ENCODE assay signal across 18 mouse cellular contexts in genomic region chr9:44868336-44869094, GRCm38 (mm10). TPM values are rescaled to one million over a fixed set of nuclear protein-coding genes. Genes with fewer than 3 reads are reported as not detected.
A peak's percentile ranks its signal among the peaks of the same experiment; 100 is the strongest.
DNase-seq lines count a peak whose midpoint lies in the region; ATAC-seq and TF ChIP-seq lines count a peak whose summit lies in the region.
"Had no signal": no experiment of that assay in that cellular context is flagged by ENCODE, and none has a peak within 500 bp of the region (broad histone marks: within the 10 kb centered on the region; RNA-seq: fewer than 3 reads in every experiment).

No protein-coding gene starts in this region.

- ATAC-seq in inflammation-experienced regulatory T-cells, adult 6 months: peak; percentile 81
- ATAC-seq: midbrain, embryonic 16.5 days had no signal

- WGBS in thymus, adult 2 months: 72% methylated on average over 13 of the region's 13 CpGs
- 76% methylated on average over 13 of the region's 13 CpGs for WGBS in kidney, adult 2 months

- TF ChIP-seq POLR2A in thymus, adult 2 months (IDR thresholded peaks at IDR 0.05; ENCODE audit: control insufficient read depth, extremely low read depth, insufficient read depth, low read length, poor library complexity): no peak
- TF ChIP-seq POLR2A in kidney, adult 2 months (IDR thresholded peaks at IDR 0.05; ENCODE audit: low read depth, low read length): no peak

- H3K27ac ChIP-seq in thymus, adult 2 months (ENCODE audit: control insufficient read depth, insufficient read depth, low read length): 0 out of 2 replicates have a peak overlapping the region, but pooled peaks have one; percentile 10
- no peak overlapping the region for H3K27ac ChIP-seq in layer of hippocampus, adult 2 months
- no peak overlapping the region for H3K27ac ChIP-seq in kidney, adult 2 months (ENCODE audit: insufficient read depth, low read depth, low read length)
- H3K27ac ChIP-seq: embryonic facial prominence, embryonic 15.5 days; hindbrain, embryonic 14.5 days; neural tube, embryonic 12.5 days had no signal

- no peak for TF ChIP-seq CTCF in thymus, adult 2 months (IDR thresholded peaks at IDR 0.05; ENCODE audit: borderline replicate concordance, control insufficient read depth, extremely low read depth, insufficient read depth, low read length, poor library complexity)
- TF ChIP-seq CTCF in layer of hippocampus, adult 2 months (conservative IDR thresholded peaks at IDR 0.05): no peak
- no peak for TF ChIP-seq CTCF in kidney, adult 2 months (conservative IDR thresholded peaks at IDR 0.05; ENCODE audit: insufficient read depth, insufficient read length, low read depth, low read length)

- H3K4me1 ChIP-seq in thymus, adult 2 months (replicated peaks; ENCODE audit: control insufficient read depth, insufficient read depth, low read length): peaks cover 18% of the 10 kb centered on the region
- H3K4me1 ChIP-seq in kidney, adult 2 months (ENCODE audit: control insufficient read depth, insufficient read depth, low read length): peaks cover 8% of the 10 kb centered on the region

- no peaks in the 10 kb centered on the region for H3K27me3 ChIP-seq in thymus, adult 2 months (ENCODE audit: control insufficient read depth, insufficient read depth, low read length)
- no peaks in the 10 kb centered on the region for H3K27me3 ChIP-seq in kidney, adult 2 months (replicated peaks; ENCODE audit: control insufficient read depth, insufficient read depth, low read length)
- H3K27me3 ChIP-seq: embryonic facial prominence, embryonic 15.5 days; neural tube, embryonic 12.5 days had no signal

- H3K4me3 ChIP-seq in thymus, adult 2 months (ENCODE audit: control insufficient read depth, insufficient read depth, low read length): no peak overlapping the region
- no peak overlapping the region for H3K4me3 ChIP-seq in layer of hippocampus, adult 2 months
- H3K4me3 ChIP-seq in kidney, adult 2 months (ENCODE audit: insufficient read depth, low read depth, low read length): no peak overlapping the region
- H3K4me3 ChIP-seq: embryonic facial prominence, embryonic 15.5 days; neural tube, embryonic 12.5 days had no signal

- DNase-seq in adrenal gland, postnatal 10 days: peak; percentile 56
- no peak for DNase-seq in adrenal gland, adult 8-10 months
- DNase-seq in thymus, adult 2 months: no peak
- DNase-seq in thymus, adult 18-20 months: no peak
- no peak for DNase-seq in layer of hippocampus, adult 2 months (ENCODE audit: low spot score in 2 of 2)
- no peak for DNase-seq in kidney, adult 2 months
- DNase-seq in cerebellum, adult 8-10 months: no peak
- DNase-seq: cerebellum, adult 18-20 months; kidney, adult 11 months; kidney, postnatal 36 days; left cerebral cortex, postnatal 4 days; lung, embryonic 14.5 days; right cerebral cortex, postnatal 14 days had no signal

- peaks cover 5% of the 10 kb centered on the region for H3K36me3 ChIP-seq in thymus, adult 2 months (ENCODE audit: control insufficient read depth, insufficient read depth, low read length)
- H3K36me3 ChIP-seq in kidney, adult 2 months (ENCODE audit: control insufficient read depth, insufficient read depth, low read length): no peaks in the 10 kb centered on the region

RNA-seq across cellular contexts. Expression of gene Kmt2a, which starts 12.6 kb away (rescaled TPM):
- 10 to 100 TPM; 21.4 to 34.8 TPM for total RNA-seq in adrenal gland, postnatal 10 days (2021)
- 10 to 100 TPM; 32.5 to 58.2 (median 41.4) TPM for total RNA-seq in adrenal gland, adult 8-10 months (2022)
- polyA plus RNA-seq in thymus, adult 2 months (2012; rRNA removed): 71.4 and 81.9 TPM in 2 replicates
- 10 to 100 TPM; 17.8 to 38.5 (median 32.9) TPM for polyA plus RNA-seq in inflammation-experienced regulatory T-cells, adult 6 months (2017; shearing (Covaris generic))
- total RNA-seq in layer of hippocampus, adult 2 months (2021): 10 to 100 TPM; 68.3 to 80.7 TPM
- 12.1 and 13.9 TPM in 2 replicates for polyA plus RNA-seq in kidney, adult 2 months (2012; rRNA removed)

RNA-seq across cellular contexts. Expression of gene Atp5l, which starts 52.0 kb away (rescaled TPM):
- total RNA-seq in adrenal gland, postnatal 10 days (2021): 100 to 1,000 TPM; 796 to 905 TPM
- 100 to 1,000 TPM; 346 to 533 (median 405) TPM for total RNA-seq in adrenal gland, adult 8-10 months (2022)
- 159 and 250 TPM in 2 replicates for polyA plus RNA-seq in thymus, adult 2 months (2012; rRNA removed)
- 100 to 1,000 TPM; 468 to 593 (median 553) TPM for polyA plus RNA-seq in inflammation-experienced regulatory T-cells, adult 6 months (2017; shearing (Covaris generic))
- total RNA-seq in layer of hippocampus, adult 2 months (2021): 100 to 1,000 TPM; 309 to 349 TPM
- 732 and 924 TPM in 2 replicates for polyA plus RNA-seq in kidney, adult 2 months (2012; rRNA removed)
